Mouse (Mus musculus) intestine, embryonic 14.5 days (tissue): ENCODE data around the gene Sh3bp1. TPM values are rescaled to one million over a fixed set of nuclear protein-coding genes. Genes with fewer than 3 reads are reported as not detected.

Experiments used
- ATAC-seq: fragments of 200-750 bp; cut with Nextera tagmentation; replicated peaks from 2 replicates; pipeline ENCODE4 v1.8.0; 2017; ENCODE audit warnings: low read depth, moderate number of reproducible peaks, moderate TSS enrichment, moderate library complexity; ENCODE audit not compliant: low FRiP score, low TSS enrichment
- DNase-seq: peaks from one replicate; pipeline ENCODE4 v3.0.0-alpha.2; 2018; ENCODE audit warnings: low spot score
- H3K27ac ChIP-seq: fragments of 300-500 bp; sonication (generic); 2 replicates; pipeline ENCODE4 v1.5.1; 2014; ENCODE audit warnings: low read depth, mild to moderate bottlenecking, control low read depth
- H3K27me3 ChIP-seq: fragments of 300-500 bp; sonication (generic); replicated peaks from 2 replicates; pipeline ENCODE4 v1.6.1; 2014; ENCODE audit warnings: low read length, control low read depth; ENCODE audit not compliant: control insufficient read depth, insufficient read depth
- H3K36me3 ChIP-seq: fragments of 300-500 bp; sonication (generic); 2 replicates; pipeline ENCODE4 v1.6.1; 2014; ENCODE audit warnings: low read length, control low read depth; ENCODE audit not compliant: control insufficient read depth, insufficient read depth
- H3K4me1 ChIP-seq: fragments of 300-500 bp; sonication (generic); replicated peaks from 2 replicates; pipeline ENCODE4 v1.6.1; 2014; ENCODE audit warnings: low read length, control low read depth, mixed read lengths; ENCODE audit not compliant: control insufficient read depth, insufficient read depth
- H3K4me2 ChIP-seq: fragments of 300-500 bp; sonication (generic); 2 replicates; pipeline ENCODE4 v1.6.1; 2014; ENCODE audit warnings: low read length
- H3K4me3 ChIP-seq: fragments of 300-500 bp; sonication (generic); 2 replicates; pipeline ENCODE4 v1.5.1; 2014; ENCODE audit warnings: low read depth, low read length, control low read depth, mixed read lengths
- H3K9ac ChIP-seq: fragments of 300-500 bp; sonication (generic); 2 replicates; pipeline ENCODE4 v1.6.1; 2014; ENCODE audit warnings: mild to moderate bottlenecking, low read length
- H3K9me3 ChIP-seq: fragments of 300-500 bp; sonication (generic); 2 replicates; pipeline ENCODE4 v1.6.1; 2016; ENCODE audit warnings: low read length, control low read depth; ENCODE audit not compliant: control insufficient read depth
- WGBS: fragments of 180-500 bp; shearing (Covaris S2); extraction: QIAGEN DNeasy Blood & Tissue Kit; methylation state at CpG from one replicate; pipeline ENCODE4 v1.1.7; 2014; 5-methylcytosine and 5-hydroxymethylcytosine counted together
- polyA plus RNA-seq: library from polyadenylated mRNA; unstranded; fragments of >200 nt; fragmentation: Nextera tagmentation; extraction: Ambion mirVana; gene quantifications from 2 replicates; pipeline ENCODE4 v1.2.1, GENCODE M21; 2014

Gene Sh3bp1
- polyA plus RNA-seq, 1 experiment from 2014 or later: 30.2 TPM

DNA sequence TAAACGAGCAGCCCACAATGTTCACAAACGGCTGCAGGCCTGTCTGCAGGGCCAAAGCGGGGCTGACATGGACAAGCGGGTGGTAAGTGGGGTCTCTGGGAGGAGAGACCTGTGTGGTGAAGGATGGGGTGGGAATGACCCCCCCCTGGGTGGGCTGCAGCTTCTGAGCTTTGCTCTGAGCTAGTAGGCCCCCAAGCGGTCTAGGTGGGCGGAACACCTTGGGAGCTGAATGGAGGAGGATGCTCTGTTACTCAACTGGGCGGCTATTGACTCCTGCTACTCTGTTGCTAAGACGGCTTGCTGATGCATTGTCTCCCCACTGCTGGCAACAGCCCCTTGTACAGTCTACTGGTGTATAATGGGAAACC is 1.8 kb downstream of the Sh3bp1 start:
- ATAC-seq (no peak), DNase-seq (peak; percentile 61)

DNA sequence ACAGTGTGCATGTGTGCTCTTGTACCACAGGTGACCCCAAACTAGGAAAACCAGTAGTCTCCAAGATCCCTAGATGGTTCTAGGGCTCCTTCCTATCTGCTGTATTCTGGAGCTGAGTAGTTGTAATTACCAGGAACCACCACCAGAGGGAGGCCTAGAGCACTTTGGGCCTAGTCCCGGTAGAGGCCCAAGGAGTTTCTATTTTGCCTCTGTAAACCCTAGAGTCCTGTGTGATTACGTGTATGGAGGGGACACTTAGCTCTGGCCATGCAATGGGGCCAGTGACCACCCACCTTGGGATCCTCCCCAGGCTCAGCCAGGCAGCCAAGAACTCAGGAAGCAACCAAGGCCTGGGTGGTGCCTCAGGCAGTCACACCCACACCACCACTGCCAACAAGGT is 3.7 kb downstream of the Sh3bp1 start:
- Histone ChIP-seq H3K9ac (no peak overlapping the region), H3K4me1 (peaks cover 24% of the 10 kb centered on the region), H3K27me3 (no peaks in the 10 kb centered on the region), H3K27ac (no peak overlapping the region), H3K36me3 (peaks cover 56% of the 10 kb centered on the region), H3K4me2 (no peak overlapping the region), H3K9me3 (no peaks in the 10 kb centered on the region), H3K4me3 (no peak overlapping the region)
- no peak for ATAC-seq
- WGBS: 8% methylated on average over 2 of the region's 2 CpGs
- peak; percentile 92 for DNase-seq

More for the DNA sequence above, 1.8 kb downstream of the Sh3bp1 start:
- Histone ChIP-seq H3K4me2 (peak overlapping the region; percentile 71), H3K36me3 (peaks cover 37% of the 10 kb centered on the region), H3K4me1 (peaks cover 29% of the 10 kb centered on the region), H3K27ac (peak overlapping the region; percentile 48; the same call in 1 of the 2 replicates), H3K9me3 (no peaks in the 10 kb centered on the region), H3K9ac (no peak overlapping the region), H3K27me3 (no peaks in the 10 kb centered on the region), H3K4me3 (peak overlapping the region; percentile 78)
- WGBS: 46% methylated on average over 8 of the region's 8 CpGs

DNA sequence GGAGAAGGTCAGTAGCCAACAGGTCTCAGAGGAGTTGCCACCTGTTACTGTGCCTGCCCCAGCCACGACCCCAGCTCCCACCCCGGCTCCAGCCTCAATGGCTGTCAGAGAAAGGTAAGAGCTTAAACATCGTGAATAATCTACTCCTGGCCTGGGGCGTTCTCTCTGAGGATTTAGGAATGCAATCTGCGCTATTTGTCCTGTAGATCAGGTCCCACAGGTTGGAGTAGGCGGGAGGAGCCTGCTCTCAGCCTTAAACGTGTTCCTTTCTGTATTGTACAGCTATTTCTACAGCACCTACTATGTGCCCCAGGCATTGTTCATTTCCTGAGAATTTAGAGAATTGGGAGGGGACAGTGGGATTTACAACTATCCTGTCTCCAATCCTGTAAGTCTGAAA is 8.8 kb downstream of the Sh3bp1 start:
- Histone ChIP-seq H3K27ac (no peak overlapping the region), H3K4me2 (no peak overlapping the region), H3K9me3 (no peaks in the 10 kb centered on the region), H3K4me1 (no peaks in the 10 kb centered on the region), H3K4me3 (no peak overlapping the region), H3K36me3 (peaks cover 93% of the 10 kb centered on the region), H3K9ac (no peak overlapping the region), H3K27me3 (no peaks in the 10 kb centered on the region)
- DNase-seq (no peak), ATAC-seq (no peak)
- WGBS: 76% methylated on average over 7 of the region's 7 CpGs

- H3K36me3 ChIP-seq: peaks cover 87% of the 10 kb centered on the region
- no peak overlapping the region for H3K27ac ChIP-seq
- no peak overlapping the region for H3K9ac ChIP-seq
- no peaks in the 10 kb centered on the region for H3K27me3 ChIP-seq
- ATAC-seq (no peak), DNase-seq (no peak)
- WGBS: 88% methylated on average over 8 of the region's 8 CpGs
- H3K4me3 ChIP-seq: no peak overlapping the region
- H3K9me3 ChIP-seq: no peaks in the 10 kb centered on the region
- H3K4me1 ChIP-seq: no peaks in the 10 kb centered on the region
- no peak overlapping the region for H3K4me2 ChIP-seq
Observed at GRCm38 (mm10) chr15:78908982-78909381, 9.4 kb downstream of the Sh3bp1 start.

DNA sequence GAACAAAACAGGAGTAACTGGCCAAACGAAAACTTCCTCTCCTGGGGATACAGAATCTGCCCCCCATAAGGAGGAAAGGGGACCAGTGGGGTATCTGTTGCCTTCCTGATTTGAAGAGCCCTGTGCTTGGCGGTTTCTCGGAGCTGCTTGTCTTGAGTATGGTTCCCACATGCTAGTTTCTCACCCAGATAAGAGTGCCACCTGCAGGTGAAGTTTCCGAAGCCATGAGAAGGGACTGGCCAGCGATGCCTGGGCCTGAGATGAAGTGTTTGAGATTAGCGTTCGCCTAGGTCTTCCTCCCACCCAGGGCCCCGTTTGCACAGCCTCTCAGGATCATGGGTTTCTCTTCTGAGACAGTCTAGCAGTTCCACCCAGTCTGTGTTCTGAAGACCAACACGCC is 12.5 kb downstream of the Sh3bp1 start:
- no peak for ATAC-seq
- Histone ChIP-seq H3K9me3 (no peaks in the 10 kb centered on the region), H3K27ac (no peak overlapping the region), H3K27me3 (no peaks in the 10 kb centered on the region), H3K4me1 (peaks cover 24% of the 10 kb centered on the region), H3K4me2 (no peak overlapping the region), H3K36me3 (peaks cover 57% of the 10 kb centered on the region), H3K9ac (no peak overlapping the region), H3K4me3 (no peak overlapping the region)
- WGBS: 35% methylated on average over 9 of the region's 9 CpGs
- DNase-seq: no peak

DNA sequence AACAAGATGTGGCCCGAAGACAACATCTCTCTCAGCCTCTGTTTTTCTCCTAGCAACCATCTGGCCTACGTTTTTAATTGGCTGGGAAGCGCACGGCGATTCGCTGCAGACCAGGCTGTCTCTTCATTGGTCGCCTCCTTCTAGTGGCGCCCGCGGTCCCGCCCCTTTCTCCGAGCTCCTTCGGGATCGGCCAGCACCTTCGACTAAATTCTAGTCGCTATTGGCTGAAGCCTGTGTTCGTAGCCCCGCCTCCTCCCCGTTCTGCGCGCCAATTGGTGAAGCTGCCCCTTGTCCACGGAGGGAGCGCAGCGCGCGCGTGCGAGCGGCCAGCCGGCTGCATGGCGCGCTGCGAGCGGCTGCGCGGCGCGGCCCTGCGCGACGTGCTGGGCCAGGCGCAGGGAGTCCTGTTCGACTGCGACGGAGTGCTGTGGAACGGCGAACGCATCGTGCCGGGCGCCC is 14.1 kb downstream of the Sh3bp1 start, which contains the start of gene Pdxp:
TSS of gene Pdxp (plus strand) at position 288 of the 459 bp plus-strand sequence.
- H3K4me3 ChIP-seq: peak within 1 kb of the TSS; percentile 71
- DNase-seq (peak; percentile 96), ATAC-seq (peak; percentile 92)
- no peaks in the 10 kb centered on the region for H3K27me3 ChIP-seq
- H3K9me3 ChIP-seq: no peaks in the 10 kb centered on the region
- under 1% methylated on average over 51 of the region's 51 CpGs for WGBS
- peak within 1 kb of the TSS; percentile 87 for H3K27ac ChIP-seq
- H3K36me3 ChIP-seq: peaks cover 44% of the 10 kb centered on the region
- peak within 1 kb of the TSS; percentile 69 for H3K9ac ChIP-seq
- peak within 1 kb of the TSS; percentile 97 for H3K4me2 ChIP-seq
- H3K4me1 ChIP-seq: peaks cover 24% of the 10 kb centered on the region

DNA sequence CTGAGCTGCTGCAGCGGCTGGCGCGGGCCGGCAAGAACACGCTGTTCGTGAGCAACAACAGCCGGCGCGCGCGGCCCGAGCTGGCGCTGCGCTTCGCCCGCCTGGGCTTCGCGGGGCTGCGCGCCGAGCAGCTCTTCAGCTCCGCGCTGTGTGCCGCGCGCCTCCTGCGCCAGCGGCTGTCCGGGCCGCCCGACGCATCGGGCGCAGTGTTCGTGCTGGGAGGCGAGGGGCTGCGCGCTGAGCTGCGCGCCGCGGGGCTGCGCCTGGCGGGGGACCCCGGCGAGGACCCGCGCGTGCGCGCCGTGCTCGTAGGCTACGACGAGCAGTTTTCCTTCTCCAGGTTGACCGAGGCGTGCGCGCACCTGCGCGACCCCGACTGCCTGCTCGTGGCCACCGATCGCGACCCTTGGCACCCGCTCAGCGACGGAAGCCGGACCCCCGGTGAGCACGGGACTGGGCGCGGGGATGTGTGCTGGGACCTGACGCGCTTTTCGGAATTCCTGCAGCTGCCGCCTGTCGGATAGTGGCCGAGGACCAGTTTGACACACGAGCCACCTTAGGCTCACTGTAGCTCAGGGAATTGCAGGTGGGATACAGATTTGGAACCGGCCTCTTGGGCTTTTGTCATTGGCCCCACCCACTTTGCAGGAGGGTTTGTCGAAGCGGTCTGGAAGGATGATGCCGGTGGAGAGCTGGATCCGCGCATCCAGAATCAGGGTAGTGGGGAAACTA is 14.7 kb downstream of the Sh3bp1 start:
- Histone ChIP-seq H3K9ac (peak overlapping the region; percentile 69), H3K4me1 (peaks cover 24% of the 10 kb centered on the region), H3K4me3 (peak overlapping the region; percentile 71), H3K9me3 (no peaks in the 10 kb centered on the region), H3K27ac (peak overlapping the region; percentile 87), H3K4me2 (peak overlapping the region; percentile 97), H3K36me3 (peaks cover 43% of the 10 kb centered on the region), H3K27me3 (no peaks in the 10 kb centered on the region)
- DNase-seq (peak; percentile 73), ATAC-seq (peak; percentile 57)
- WGBS: under 1% methylated on average over 85 of the region's 87 CpGs

DNA sequence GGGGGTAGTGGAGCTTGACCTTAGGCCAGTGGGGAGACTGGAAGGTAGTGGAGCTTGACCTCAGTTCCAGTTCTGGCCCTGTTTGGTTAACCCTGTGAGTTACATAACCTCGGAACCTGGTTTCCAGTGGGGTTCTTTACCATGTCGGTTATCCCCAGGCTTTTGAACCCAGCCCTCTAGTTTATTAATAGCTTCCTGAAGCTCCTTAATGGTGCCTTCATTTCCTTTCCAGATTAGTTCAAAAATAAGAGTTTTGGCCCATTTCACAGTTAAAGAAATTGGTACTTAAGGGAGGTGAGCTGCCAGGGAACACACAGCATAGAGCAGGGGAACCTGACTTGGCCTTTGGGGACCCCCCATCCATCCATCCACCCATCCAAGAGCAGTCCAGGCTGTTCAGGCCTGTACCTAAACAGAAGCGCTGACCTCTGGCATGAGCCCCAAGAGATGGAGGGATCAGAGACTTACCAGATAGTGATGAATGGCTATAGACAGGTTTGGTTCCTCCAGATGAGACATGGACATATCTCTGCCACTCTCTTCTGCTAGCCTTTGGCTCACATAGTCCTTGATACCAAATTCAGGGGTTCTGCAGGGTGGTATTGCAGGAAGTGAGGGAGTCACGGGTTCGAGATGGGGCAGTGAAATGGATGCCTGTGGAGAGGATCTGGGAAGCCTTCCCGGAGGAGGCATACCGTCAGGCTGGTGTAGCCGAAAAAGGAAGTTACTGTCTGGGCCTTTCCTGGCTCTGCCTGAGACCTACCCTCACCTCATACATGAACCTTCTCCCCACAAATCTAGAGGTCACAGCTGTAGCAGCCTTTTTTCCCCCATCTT is 15.5 kb downstream of the Sh3bp1 start:
- no peaks in the 10 kb centered on the region for H3K9me3 ChIP-seq
- H3K4me2 ChIP-seq: peak overlapping the region; percentile 97
- peaks cover 43% of the 10 kb centered on the region for H3K36me3 ChIP-seq
- peak overlapping the region; percentile 69 for H3K9ac ChIP-seq
- H3K27ac ChIP-seq: no peak overlapping the region
- 54% methylated on average over 8 of the region's 8 CpGs for WGBS
- no peak for ATAC-seq
- H3K4me3 ChIP-seq: peak overlapping the region; percentile 71
- DNase-seq: no peak
- H3K4me1 ChIP-seq: peaks cover 24% of the 10 kb centered on the region
- no peaks in the 10 kb centered on the region for H3K27me3 ChIP-seq
